Mouse (Mus musculus): ENCODE measurements around the gene Slc31a1. TPM values are rescaled to one million over a fixed set of nuclear protein-coding genes. Genes with fewer than 3 reads are reported as not detected.

Slc31a1 gene
- total and polyA plus RNA-seq, 3 experiments: 14.8 to 19.1 (median 17.4) TPM

DNA sequence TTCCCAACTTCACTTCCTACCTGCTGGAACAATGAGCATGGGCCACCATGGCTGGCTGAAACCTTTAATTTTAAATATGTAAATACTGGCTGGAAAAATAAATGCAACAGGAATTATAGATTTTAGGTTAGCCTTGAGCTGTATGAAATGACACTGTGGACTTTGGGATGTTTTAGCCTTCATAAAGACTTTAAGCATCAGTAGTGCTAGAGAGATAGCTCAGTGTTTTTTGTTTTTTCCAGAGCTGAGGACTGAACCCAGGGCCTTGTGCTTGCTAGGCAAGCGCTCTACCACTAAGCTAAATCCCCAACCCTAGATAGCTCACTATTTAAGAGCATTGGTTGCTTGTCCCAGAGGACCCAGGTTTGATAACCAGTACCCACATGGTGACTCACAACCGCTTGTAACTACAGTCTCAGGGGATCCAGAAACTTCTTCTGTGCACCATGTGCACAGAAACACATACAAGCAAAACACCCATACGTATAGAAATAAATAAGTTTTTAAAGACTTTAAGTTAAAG is 76.8 kb downstream of the Slc31a1 start:
- H3K4me1 ChIP-seq (ENCODE audit: control insufficient read depth, insufficient read depth, low read length): no peaks in the 10 kb centered on the region
- no peaks in the 10 kb centered on the region for H3K79me2 ChIP-seq (replicated peaks; ENCODE audit: control insufficient read depth, insufficient read depth, low read length)
- 76% methylated on average over 3 of the region's 3 CpGs for WGBS
- H3K27ac ChIP-seq: no peak overlapping the region
- H3K27me3 ChIP-seq (ENCODE audit: control insufficient read depth, insufficient read depth, low read length): no peaks in the 10 kb centered on the region
- H3K36me3 ChIP-seq (ENCODE audit: control insufficient read depth, insufficient read depth, low read length): no peaks in the 10 kb centered on the region
- TF ChIP-seq CTCF (IDR thresholded peaks at IDR 0.05): no peak
- TF ChIP-seq POLR2A (IDR thresholded peaks at IDR 0.05; ENCODE audit: insufficient read depth, low read depth, low read length): no peak
- TF ChIP-seq EP300 (IDR thresholded peaks at IDR 0.05; ENCODE audit: insufficient read depth, low read depth, low read length): no peak
- H3K9ac ChIP-seq (ENCODE audit: low read depth, low read length): no peak overlapping the region
- DNase-seq: no peak
- no peak overlapping the region for H3K4me3 ChIP-seq
- intact Hi-C loops (cut with DNase I): no loop called here

DNA sequence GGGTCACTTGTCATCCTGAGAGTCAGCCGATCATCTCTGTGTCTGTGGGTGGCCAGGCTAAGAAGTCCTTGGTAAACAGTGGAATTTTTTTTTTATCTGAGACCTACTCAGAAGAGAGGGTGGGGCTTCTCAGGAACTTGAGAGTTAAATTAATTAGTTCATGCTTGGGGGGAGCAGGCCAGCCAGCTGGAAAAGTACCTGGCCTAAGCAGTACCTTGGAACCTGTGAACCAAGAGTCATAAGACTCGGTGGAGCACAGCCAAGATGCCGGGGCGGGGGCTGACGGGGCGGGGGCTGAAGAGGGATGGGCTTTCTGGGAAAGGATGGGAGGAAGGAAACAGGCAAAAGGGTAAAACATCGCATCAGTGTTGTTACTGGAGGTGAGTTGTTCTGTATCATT is 77.3 kb downstream of the Slc31a1 start:
- WGBS: 81% methylated on average over 7 of the region's 7 CpGs
- H3K27me3 ChIP-seq (ENCODE audit: control insufficient read depth, insufficient read depth, low read length): no peaks in the 10 kb centered on the region
- intact Hi-C loops (cut with DNase I): no loop called here
- H3K79me2 ChIP-seq (replicated peaks; ENCODE audit: control insufficient read depth, insufficient read depth, low read length): no peaks in the 10 kb centered on the region
- TF ChIP-seq CTCF (IDR thresholded peaks at IDR 0.05) (no peak), EP300 (IDR thresholded peaks at IDR 0.05; ENCODE audit: insufficient read depth, low read depth, low read length) (no peak), POLR2A (IDR thresholded peaks at IDR 0.05; ENCODE audit: insufficient read depth, low read depth, low read length) (no peak)
- H3K27ac ChIP-seq: no peak overlapping the region
- no peak overlapping the region for H3K4me3 ChIP-seq
- no peak for DNase-seq
- H3K9ac ChIP-seq (ENCODE audit: low read depth, low read length): no peak overlapping the region
- no peaks in the 10 kb centered on the region for H3K4me1 ChIP-seq (ENCODE audit: control insufficient read depth, insufficient read depth, low read length)
- H3K36me3 ChIP-seq (ENCODE audit: control insufficient read depth, insufficient read depth, low read length): no peaks in the 10 kb centered on the region

DNA sequence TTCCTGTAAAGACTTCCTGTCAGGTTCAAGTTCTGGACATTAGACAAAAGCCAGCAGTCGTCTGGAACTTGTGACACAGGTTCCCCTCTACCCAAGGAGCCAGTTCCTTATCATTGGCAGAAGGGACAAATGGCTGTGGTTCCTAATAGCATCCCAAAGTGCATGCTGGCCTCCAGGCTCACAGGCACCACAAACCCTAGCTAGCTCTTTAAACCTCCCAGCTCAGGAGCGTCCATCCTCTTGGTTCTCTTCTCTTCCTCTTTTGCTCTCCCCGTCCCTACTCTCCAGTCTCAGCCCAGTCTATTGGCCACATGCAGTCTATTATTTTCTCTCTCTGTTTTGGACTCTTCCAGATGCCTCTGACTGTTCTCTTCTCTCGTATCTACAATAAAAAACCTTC is 79.3 kb downstream of the Slc31a1 start:
- 60% methylated on average over 4 of the region's 4 CpGs for WGBS
- H3K4me3 ChIP-seq: no peak overlapping the region
- no peak for DNase-seq
- no peaks in the 10 kb centered on the region for H3K79me2 ChIP-seq (replicated peaks; ENCODE audit: control insufficient read depth, insufficient read depth, low read length)
- no peak for TF ChIP-seq POLR2A (IDR thresholded peaks at IDR 0.05; ENCODE audit: insufficient read depth, low read depth, low read length)
- TF ChIP-seq EP300 (IDR thresholded peaks at IDR 0.05; ENCODE audit: insufficient read depth, low read depth, low read length): no peak
- TF ChIP-seq CTCF (IDR thresholded peaks at IDR 0.05): no peak
- H3K27ac ChIP-seq: no peak overlapping the region
- no peaks in the 10 kb centered on the region for H3K27me3 ChIP-seq (ENCODE audit: control insufficient read depth, insufficient read depth, low read length)
- intact Hi-C loops (cut with DNase I): no loop called here
- H3K4me1 ChIP-seq (ENCODE audit: control insufficient read depth, insufficient read depth, low read length): no peaks in the 10 kb centered on the region
- H3K36me3 ChIP-seq (ENCODE audit: control insufficient read depth, insufficient read depth, low read length): no peaks in the 10 kb centered on the region
- no peak overlapping the region for H3K9ac ChIP-seq (ENCODE audit: low read depth, low read length)

DNA sequence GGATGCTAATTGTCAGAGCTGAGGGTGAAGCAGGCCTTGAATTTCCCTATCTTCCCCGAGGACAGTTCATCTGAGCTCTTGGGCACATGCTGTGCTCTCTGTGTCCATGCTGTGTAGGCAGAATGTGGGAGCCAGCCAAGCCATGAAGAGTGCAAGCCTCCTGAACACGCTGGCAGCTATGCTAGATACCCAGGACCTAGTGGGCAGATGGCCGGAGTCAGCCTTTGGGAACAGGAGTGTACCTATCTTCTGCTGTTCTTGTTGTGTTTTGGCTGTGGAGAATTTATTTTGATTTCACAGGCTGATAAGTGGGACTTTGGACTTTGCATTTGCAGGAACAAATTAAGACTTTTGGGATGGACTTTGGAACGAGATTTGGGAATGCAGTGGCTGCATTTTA is 80.0 kb downstream of the Slc31a1 start:
- TF ChIP-seq EP300 (IDR thresholded peaks at IDR 0.05; ENCODE audit: insufficient read depth, low read depth, low read length): no peak
- no peak for TF ChIP-seq CTCF (IDR thresholded peaks at IDR 0.05)
- TF ChIP-seq POLR2A (IDR thresholded peaks at IDR 0.05; ENCODE audit: insufficient read depth, low read depth, low read length): no peak
- DNase-seq: no peak
- Histone ChIP-seq H3K4me3 (no peak overlapping the region), H3K27ac (no peak overlapping the region), H3K79me2 (replicated peaks; ENCODE audit: control insufficient read depth, insufficient read depth, low read length) (no peaks in the 10 kb centered on the region), H3K9ac (ENCODE audit: low read depth, low read length) (no peak overlapping the region), H3K4me1 (ENCODE audit: control insufficient read depth, insufficient read depth, low read length) (no peaks in the 10 kb centered on the region), H3K27me3 (ENCODE audit: control insufficient read depth, insufficient read depth, low read length) (no peaks in the 10 kb centered on the region), H3K36me3 (ENCODE audit: control insufficient read depth, insufficient read depth, low read length) (no peaks in the 10 kb centered on the region)
- intact Hi-C loops (cut with DNase I): no loop called here
- whole genome bisulfite sequencing: 69% methylated on average over 4 of the region's 4 CpGs

DNA sequence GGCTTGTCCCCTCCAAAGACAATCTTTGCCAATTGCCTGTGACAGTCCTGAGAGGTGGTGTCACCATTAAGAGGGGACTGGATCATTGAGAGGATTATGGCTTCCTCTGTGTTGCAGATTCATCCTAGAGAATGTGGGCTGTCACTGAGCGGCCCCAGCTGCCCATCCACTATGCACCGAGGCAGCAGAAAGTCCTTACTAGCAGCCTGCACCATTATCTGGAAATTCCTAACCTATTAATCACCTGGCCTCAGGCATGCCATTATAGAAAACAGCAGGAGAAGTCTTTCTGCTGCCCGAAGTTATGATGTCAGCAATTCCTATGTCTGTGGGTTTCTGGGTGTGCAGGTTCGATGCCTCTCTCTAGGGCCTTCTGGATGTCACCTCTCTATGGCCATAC is 80.5 kb downstream of the Slc31a1 start:
- TF ChIP-seq POLR2A (IDR thresholded peaks at IDR 0.05; ENCODE audit: insufficient read depth, low read depth, low read length) (no peak), CTCF (IDR thresholded peaks at IDR 0.05) (no peak), EP300 (IDR thresholded peaks at IDR 0.05; ENCODE audit: insufficient read depth, low read depth, low read length) (no peak)
- no peak for DNase-seq
- Histone ChIP-seq H3K27ac (no peak overlapping the region), H3K4me3 (no peak overlapping the region), H3K79me2 (replicated peaks; ENCODE audit: control insufficient read depth, insufficient read depth, low read length) (no peaks in the 10 kb centered on the region), H3K9ac (ENCODE audit: low read depth, low read length) (no peak overlapping the region), H3K36me3 (ENCODE audit: control insufficient read depth, insufficient read depth, low read length) (no peaks in the 10 kb centered on the region), H3K27me3 (ENCODE audit: control insufficient read depth, insufficient read depth, low read length) (no peaks in the 10 kb centered on the region), H3K4me1 (ENCODE audit: control insufficient read depth, insufficient read depth, low read length) (no peaks in the 10 kb centered on the region)
- intact Hi-C loops (cut with DNase I): no loop called here
- 49% methylated on average over 4 of the region's 4 CpGs for WGBS

Other genes with a start within 250 kb of the Slc31a1 start
- not detected for gene Mup21, start 209.9 kb upstream of the Slc31a1 start, total RNA-seq (2021)
- not detected in 2 replicates for gene Mup21, start 209.9 kb upstream of the Slc31a1 start, polyA plus RNA-seq (2012; rRNA removed)
- 1 to 10 TPM; 1.5 to 2.0 TPM for gene Zfp37, start 129.7 kb upstream of the Slc31a1 start, total RNA-seq (2021)
- gene Zfp37, start 129.7 kb upstream of the Slc31a1 start, polyA plus RNA-seq (2012; rRNA removed): 0.25 and 0.88 TPM in 2 replicates
- 10 to 100 TPM; 19.9 to 22.9 TPM for gene Slc31a2, start 98.2 kb upstream of the Slc31a1 start, total RNA-seq (2021)
- gene Slc31a2, start 98.2 kb upstream of the Slc31a1 start, polyA plus RNA-seq (2012; rRNA removed): 19.1 and 27.8 TPM in 2 replicates
- gene Fkbp15, start 179 bp upstream of the Slc31a1 start, total RNA-seq (2021): 10 to 100 TPM; 16.6 to 19.6 TPM
- gene Fkbp15, start 179 bp upstream of the Slc31a1 start, polyA plus RNA-seq (2012; rRNA removed): 14.7 and 19.4 TPM in 2 replicates
- gene Cdc26, start 47.9 kb downstream of the Slc31a1 start, total RNA-seq (2021): 10 to 100 TPM; 44.6 to 47.7 TPM
- gene Cdc26, start 47.9 kb downstream of the Slc31a1 start, polyA plus RNA-seq (2012; rRNA removed): 23.8 and 49.8 TPM in 2 replicates
- 1 to 10 TPM; 9.9 TPM for gene Prpf4, start 48.1 kb downstream of the Slc31a1 start, total RNA-seq (2021)
- 7.4 and 11.3 TPM in 2 replicates for gene Prpf4, start 48.1 kb downstream of the Slc31a1 start, polyA plus RNA-seq (2012; rRNA removed)
- not detected for gene Rnf183, start 74.5 kb downstream of the Slc31a1 start, total RNA-seq (2021)
- not detected in 2 replicates for gene Rnf183, start 74.5 kb downstream of the Slc31a1 start, polyA plus RNA-seq (2012; rRNA removed)
- under 1 TPM; 0.20 to 0.57 TPM for gene Wdr31, start 110.2 kb downstream of the Slc31a1 start, total RNA-seq (2021)
- gene Wdr31, start 110.2 kb downstream of the Slc31a1 start, polyA plus RNA-seq (2012; rRNA removed): 0.35 and 0.50 TPM in 2 replicates
- gene Bspry, start 119.3 kb downstream of the Slc31a1 start, total RNA-seq (2021): under 1 TPM; 0.09 to 0.13 TPM
- 0.41 and 1.2 TPM in 2 replicates for gene Bspry, start 119.3 kb downstream of the Slc31a1 start, polyA plus RNA-seq (2012; rRNA removed)
- gene Hdhd3, start 142.7 kb downstream of the Slc31a1 start, total RNA-seq (2021): 1 to 10 TPM; 3.9 to 4.0 TPM
- 9.0 and 11.2 TPM in 2 replicates for gene Hdhd3, start 142.7 kb downstream of the Slc31a1 start, polyA plus RNA-seq (2012; rRNA removed)
- gene Alad, start 159.2 kb downstream of the Slc31a1 start, total RNA-seq (2021): 10 to 100 TPM; 65.6 to 70.8 TPM
- 123 and 126 TPM in 2 replicates for gene Alad, start 159.2 kb downstream of the Slc31a1 start, polyA plus RNA-seq (2012; rRNA removed)
- gene Pole3, start 164.3 kb downstream of the Slc31a1 start, total RNA-seq (2021): 10 to 100 TPM; 16.1 to 19.1 TPM
- 10.5 and 18.0 TPM in 2 replicates for gene Pole3, start 164.3 kb downstream of the Slc31a1 start, polyA plus RNA-seq (2012; rRNA removed)
- gene 4933430I17Rik, start 164.6 kb downstream of the Slc31a1 start, total RNA-seq (2021): not detected
- not detected in 2 replicates for gene 4933430I17Rik, start 164.6 kb downstream of the Slc31a1 start, polyA plus RNA-seq (2012; rRNA removed)
- 10 to 100 TPM; 23.5 to 33.7 TPM for gene Rgs3, start 199.1 kb downstream of the Slc31a1 start, total RNA-seq (2021)
- gene Rgs3, start 199.1 kb downstream of the Slc31a1 start, polyA plus RNA-seq (2012; rRNA removed): 48.1 and 49.4 TPM in 2 replicates

Measured in heart, adult 2 months (tissue).